Mouse (Mus musculus): ENCODE data around the gene Ikzf3.

Gene Ikzf3

DNA sequence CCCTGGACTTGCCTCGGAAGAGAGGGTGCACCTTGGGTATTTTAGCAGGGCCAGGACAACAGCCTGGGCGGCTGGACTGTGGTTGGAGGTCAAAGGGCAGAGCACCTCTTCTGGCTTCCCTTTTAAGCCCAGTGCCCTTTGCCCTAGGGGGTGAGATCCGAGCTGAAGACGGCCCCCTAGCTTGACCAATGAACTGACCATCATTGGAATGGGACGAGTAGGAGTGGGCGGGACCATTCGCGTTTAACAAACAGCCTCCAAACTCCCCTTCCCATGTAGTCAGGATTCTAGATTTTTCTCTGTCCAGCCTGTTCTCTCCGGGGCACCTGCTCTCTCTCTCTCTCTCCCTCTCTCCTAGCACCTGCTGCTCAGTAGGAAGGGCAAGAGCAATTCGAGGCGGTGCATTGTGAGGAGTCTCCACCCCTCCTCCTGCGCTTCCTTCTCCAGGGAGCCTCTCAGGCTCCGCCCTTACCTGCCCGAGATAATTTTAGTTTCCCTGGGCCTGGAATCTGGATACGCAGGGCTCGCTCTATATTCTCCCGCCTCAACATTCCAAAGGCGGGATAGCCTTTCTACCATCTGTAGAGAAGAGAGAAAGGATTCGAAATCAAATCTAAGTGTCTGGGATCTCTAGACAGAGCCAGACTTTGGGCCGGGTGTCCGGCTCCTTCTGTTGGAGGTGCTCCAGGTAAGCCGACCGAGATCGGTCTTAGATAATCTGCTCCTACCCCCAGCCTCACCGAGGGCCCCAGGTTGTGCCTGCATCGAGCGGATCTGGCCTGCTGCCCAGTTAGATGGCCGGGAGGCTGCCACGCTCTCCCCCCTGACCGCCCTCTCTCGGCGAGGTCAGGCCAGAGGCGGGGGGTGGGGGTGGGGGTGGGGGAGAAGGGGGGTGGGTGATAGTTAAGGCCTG lies 99.0 kb downstream of the Ikzf3 start:
- peak; percentile 31 for DNase-seq (ENCODE audit: low read depth)

- DNase-seq (ENCODE audit: low read depth): no peak
Measured at GRCm38 (mm10) chr11:98446213-98446561, 99.6 kb downstream of the Ikzf3 start, which contains the start of gene Grb7. Grb7 (plus strand) TSS chr11:98446394.

- peak; percentile 33 for DNase-seq (ENCODE audit: low read depth)
Measured at GRCm38 (mm10) chr11:98445679-98446078, 100.2 kb downstream of the Ikzf3 start.

- peak; percentile 45 for DNase-seq (ENCODE audit: low read depth)
Measured at GRCm38 (mm10) chr11:98445238-98445637, 100.6 kb downstream of the Ikzf3 start.

GRCm38 (mm10) chr11:98443688-98444087 lies 102.1 kb downstream of the Ikzf3 start:
- no peak for DNase-seq (ENCODE audit: low read depth)

- peak; percentile 96 for DNase-seq (ENCODE audit: low read depth)
Measured at GRCm38 (mm10) chr11:98438331-98439158, 107.3 kb downstream of the Ikzf3 start, which contains the start of gene Mien1. Mien1 (minus strand) TSS chr11:98438991.

DNA sequence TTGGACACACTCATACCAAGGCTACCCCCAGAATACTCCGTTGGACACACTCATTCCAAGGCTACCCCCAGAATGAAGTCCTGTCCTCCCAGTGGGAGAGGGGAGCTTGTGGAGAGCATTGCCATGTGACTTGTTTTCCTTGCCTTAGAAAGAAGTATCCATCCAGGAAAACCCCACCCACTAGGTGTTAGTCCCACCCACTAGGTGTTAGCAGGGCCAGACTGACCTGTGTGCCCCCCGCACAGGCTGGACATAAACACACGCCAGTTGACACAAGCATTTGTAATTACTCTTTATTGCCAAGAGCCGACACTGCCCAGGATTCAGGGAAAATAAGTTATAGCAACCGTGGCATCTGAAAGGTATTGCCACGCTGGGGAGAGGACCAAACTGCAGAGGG lies 108.4 kb downstream of the Ikzf3 start:
- DNase-seq (ENCODE audit: low read depth): no peak

- DNase-seq (ENCODE audit: low read depth): no peak
Measured at GRCm38 (mm10) chr11:98435723-98436122, 110.1 kb downstream of the Ikzf3 start.

GRCm38 (mm10) chr11:98431743-98432502 lies 113.9 kb downstream of the Ikzf3 start:
- no peak for DNase-seq (ENCODE audit: low read depth)

DNA sequence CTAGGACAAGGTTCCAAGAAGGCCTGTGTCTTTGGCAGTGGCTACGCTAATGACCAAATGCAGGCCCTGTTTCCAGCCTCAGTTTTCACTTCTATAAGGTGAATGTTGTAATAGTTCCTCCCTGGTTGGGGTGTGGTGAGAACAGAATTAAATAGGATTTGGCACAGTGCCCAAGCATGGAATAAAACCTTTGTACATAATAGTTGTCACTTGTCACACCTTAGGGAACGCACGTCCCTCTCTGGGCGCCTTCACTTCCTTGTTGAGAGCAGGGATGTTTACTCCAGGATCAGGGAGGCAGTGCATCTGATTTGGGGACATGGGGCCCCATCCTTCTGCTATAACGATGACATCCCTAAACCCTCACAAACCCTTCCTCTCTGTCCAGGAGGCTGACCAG lies 117.4 kb downstream of the Ikzf3 start:
- no peak for DNase-seq (ENCODE audit: low read depth)

DNA sequence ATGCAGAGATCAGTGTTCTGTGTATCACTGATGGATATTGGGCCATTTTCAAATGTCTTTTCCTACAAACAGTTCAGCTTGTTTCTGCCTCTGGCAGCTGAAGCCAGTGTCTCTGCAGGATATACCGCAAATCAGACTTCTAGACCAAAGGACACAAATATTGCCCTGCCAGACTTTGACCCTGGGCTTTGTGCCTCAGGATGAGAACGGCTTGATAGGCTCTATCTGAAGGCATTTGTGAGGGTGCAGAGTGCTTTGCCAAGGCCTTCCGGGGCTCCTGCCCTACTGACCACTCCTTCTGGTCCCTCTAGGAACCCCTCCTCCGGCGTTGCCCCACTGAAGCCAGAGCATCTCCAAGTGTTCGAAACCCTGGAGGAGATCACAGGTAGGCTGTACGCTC lies 119.2 kb downstream of the Ikzf3 start:
- DNase-seq (ENCODE audit: low read depth): no peak

GRCm38 (mm10) chr11:98418939-98419547 lies 126.8 kb downstream of the Ikzf3 start:
- no peak for DNase-seq (ENCODE audit: low read depth)

- no peak for DNase-seq (ENCODE audit: low read depth)
Measured at GRCm38 (mm10) chr11:98418273-98418672, 127.6 kb downstream of the Ikzf3 start.

- DNase-seq (ENCODE audit: low read depth): no peak
Measured at GRCm38 (mm10) chr11:98417074-98417473, 128.8 kb downstream of the Ikzf3 start.
